Mouse (Mus musculus): Measurements from ENCODE around the gene Parvb. TPM values are rescaled to one million over a fixed set of nuclear protein-coding genes. Genes with fewer than 3 reads are reported as not detected.
A peak's percentile ranks its signal among the peaks of the same experiment; 100 is the strongest.

Gene Parvb
- total RNA-seq, 2 experiments from 2014 or later = 29.9 to 34.0 TPM

- Histone ChIP-seq H3K4me3 (no peak overlapping the region), H3K27ac (no peak overlapping the region)
- TF ChIP-seq CTCF (conservative IDR thresholded peaks at IDR 0.05) = peak; percentile 51
- no peak for DNase-seq (ENCODE audit: low spot score in 2 of 2)
Measured at GRCm38 (mm10) chr15:84224779-84225178, 7.1 kb upstream of the Parvb start.

DNA sequence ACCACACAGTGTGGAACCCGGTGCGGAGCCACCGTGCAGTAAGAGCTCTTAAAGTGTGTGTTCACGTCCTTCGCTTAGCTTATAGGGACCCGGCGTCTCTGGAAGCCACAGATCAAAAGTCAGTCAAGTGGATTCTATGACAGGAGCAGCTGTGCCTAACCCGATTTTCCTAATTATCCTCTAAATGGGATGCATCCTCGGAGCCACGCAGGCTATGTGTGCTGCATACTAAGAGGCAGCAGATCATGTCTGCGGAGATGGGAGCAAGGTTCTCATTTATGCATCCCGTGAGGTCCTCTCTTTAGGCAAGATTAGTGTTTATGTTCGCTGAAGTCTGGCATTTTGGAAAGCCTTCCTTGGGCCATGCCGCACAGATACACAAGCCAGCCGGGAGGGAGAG lies 4.9 kb upstream of the Parvb start:
- Histone ChIP-seq H3K4me3 (no peak overlapping the region), H3K27ac (no peak overlapping the region)
- no peak for TF ChIP-seq CTCF (conservative IDR thresholded peaks at IDR 0.05)
- no peak for DNase-seq (ENCODE audit: low spot score in 2 of 2)

- Histone ChIP-seq H3K4me3 (peak overlapping the region; percentile 72), H3K27ac (peak overlapping the region; percentile 97)
- no peak for TF ChIP-seq CTCF (conservative IDR thresholded peaks at IDR 0.05)
- no peak for DNase-seq (ENCODE audit: low spot score in 2 of 2)
Measured at GRCm38 (mm10) chr15:84230661-84231060, 1.2 kb upstream of the Parvb start.

DNA sequence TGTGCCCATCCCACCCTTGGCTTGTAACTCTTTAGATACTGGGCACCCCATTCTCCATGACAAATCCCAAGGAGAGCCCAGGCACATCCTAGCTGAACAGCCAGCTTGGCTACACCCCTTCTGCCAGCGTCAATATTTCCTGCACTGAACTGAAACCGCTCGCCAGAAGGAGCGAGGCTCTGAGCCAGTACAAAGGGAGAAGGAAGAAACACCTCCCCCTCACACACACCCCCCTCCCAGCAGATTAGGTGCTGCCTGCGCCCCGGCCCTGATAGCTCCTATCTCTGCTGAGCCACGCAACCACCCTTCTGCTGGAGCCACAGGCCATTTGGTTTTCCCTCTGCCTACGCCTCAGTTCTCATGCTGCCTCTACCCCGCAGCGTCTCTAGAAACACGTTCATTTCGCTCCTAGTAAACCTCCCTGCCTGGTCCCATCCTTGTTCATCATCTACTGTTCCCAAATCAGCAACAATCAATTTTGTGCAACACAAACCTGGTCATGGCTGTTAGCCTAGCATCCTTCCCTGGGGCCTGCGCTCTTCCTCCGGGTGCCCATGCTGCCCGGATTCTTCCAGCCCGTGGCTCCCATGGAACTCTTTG lies 630 bp upstream of the Parvb start:
- TF ChIP-seq CTCF (conservative IDR thresholded peaks at IDR 0.05) = no peak
- DNase-seq (ENCODE audit: low spot score in 2 of 2) = peak; percentile 70 to 87
- peak overlapping the region; percentile 72 for H3K4me3 ChIP-seq
- H3K27ac ChIP-seq = peak overlapping the region; percentile 97

- peak overlapping the region; percentile 97 for H3K27ac ChIP-seq
- H3K4me3 ChIP-seq = peak overlapping the region; percentile 72
- no peak for DNase-seq (ENCODE audit: low spot score in 2 of 2)
- no peak for TF ChIP-seq CTCF (conservative IDR thresholded peaks at IDR 0.05)
Measured at GRCm38 (mm10) chr15:84232609-84233008, 766 bp downstream of the Parvb start.

DNA sequence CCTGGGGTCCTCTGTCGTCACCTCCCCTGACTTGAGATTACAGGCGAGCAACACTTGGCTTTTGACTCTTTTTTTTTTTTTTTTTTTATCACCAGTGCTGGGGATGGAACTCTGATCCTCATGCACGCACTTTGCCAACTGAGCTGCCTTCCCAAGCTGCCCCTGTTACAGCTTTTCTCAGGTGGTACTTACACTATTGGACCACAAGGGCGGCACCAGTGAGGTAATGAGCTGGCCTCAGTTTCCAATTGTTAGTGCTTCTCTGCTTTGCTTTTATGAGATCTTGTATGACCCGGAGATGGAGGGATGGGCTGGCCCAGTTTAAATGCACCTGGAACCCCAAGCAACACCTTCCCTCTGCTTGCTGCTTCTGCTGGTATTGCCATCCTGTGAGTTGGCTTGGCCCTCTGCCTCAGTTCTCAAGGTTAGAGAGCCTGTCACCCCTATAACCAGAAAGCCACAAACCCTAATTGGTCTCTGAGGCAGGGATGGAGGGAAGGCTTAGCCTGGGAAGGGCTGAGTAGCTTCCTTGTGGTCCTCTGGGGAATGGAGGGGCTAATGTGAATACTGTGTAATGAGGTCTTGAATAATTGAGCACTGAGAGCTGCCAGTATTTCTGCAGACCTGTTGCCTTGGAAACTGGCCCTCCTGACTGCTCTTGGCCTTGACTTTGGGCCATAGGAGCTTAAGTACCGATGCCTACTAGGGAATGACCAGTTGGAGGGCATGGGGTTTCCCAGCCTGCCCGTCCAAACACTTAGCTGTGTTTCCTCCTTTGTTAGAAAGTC lies 3.1 kb downstream of the Parvb start:
- peak; percentile 60 for TF ChIP-seq CTCF (conservative IDR thresholded peaks at IDR 0.05)
- peak overlapping the region; percentile 8; the same call in 1 of the 2 replicates for H3K4me3 ChIP-seq
- peak overlapping the region; percentile 74; the same call in 1 of the 2 replicates for H3K27ac ChIP-seq
- no peak for DNase-seq (ENCODE audit: low spot score in 2 of 2)

DNA sequence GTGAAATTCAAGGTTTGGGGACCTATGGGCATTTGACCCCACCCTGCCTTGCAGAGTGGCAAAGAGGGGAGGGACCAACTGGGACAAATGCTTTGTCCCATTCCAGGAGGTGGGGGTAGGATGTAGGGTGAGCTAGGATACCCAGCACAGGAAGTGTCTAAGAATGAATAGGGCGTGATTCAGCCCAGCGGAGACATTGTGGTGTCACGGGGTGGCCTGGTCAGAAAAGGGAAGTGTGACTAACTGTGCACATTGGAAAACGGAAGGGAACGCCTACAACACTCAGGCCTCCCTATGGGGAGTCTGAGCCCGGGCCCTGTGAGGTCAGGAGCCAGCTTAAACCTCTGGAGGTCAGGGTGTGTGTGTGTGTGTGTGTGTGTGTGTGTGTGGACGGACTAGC lies 3.8 kb downstream of the Parvb start:
- peak overlapping the region; percentile 74; the same call in 1 of the 2 replicates for H3K27ac ChIP-seq

GRCm38 (mm10) chr15:84238552-84238951 lies 6.7 kb downstream of the Parvb start:
- DNase-seq (ENCODE audit: low spot score in 2 of 2) = no peak
- no peak overlapping the region for H3K4me3 ChIP-seq
- no peak for TF ChIP-seq CTCF (conservative IDR thresholded peaks at IDR 0.05)
- H3K27ac ChIP-seq = no peak overlapping the region

More for the DNA sequence above, 3.8 kb downstream of the Parvb start:
- no peak for TF ChIP-seq CTCF (conservative IDR thresholded peaks at IDR 0.05)
- H3K4me3 ChIP-seq = no peak overlapping the region
- DNase-seq (ENCODE audit: low spot score in 2 of 2) = no peak

- H3K27ac ChIP-seq = no peak overlapping the region
- DNase-seq (ENCODE audit: low spot score in 2 of 2) = no peak
- TF ChIP-seq CTCF (conservative IDR thresholded peaks at IDR 0.05) = no peak
Measured at GRCm38 (mm10) chr15:84238991-84239401, 7.2 kb downstream of the Parvb start.

GRCm38 (mm10) chr15:84241520-84241919 lies 9.7 kb downstream of the Parvb start:
- H3K4me3 ChIP-seq = no peak overlapping the region
- no peak for DNase-seq (ENCODE audit: low spot score in 2 of 2)
- H3K27ac ChIP-seq = no peak overlapping the region
- no peak for TF ChIP-seq CTCF (conservative IDR thresholded peaks at IDR 0.05)

More at GRCm38 (mm10) chr15:84238991-84239401, 7.2 kb downstream of the Parvb start:
- no peak overlapping the region for H3K4me3 ChIP-seq

DNA sequence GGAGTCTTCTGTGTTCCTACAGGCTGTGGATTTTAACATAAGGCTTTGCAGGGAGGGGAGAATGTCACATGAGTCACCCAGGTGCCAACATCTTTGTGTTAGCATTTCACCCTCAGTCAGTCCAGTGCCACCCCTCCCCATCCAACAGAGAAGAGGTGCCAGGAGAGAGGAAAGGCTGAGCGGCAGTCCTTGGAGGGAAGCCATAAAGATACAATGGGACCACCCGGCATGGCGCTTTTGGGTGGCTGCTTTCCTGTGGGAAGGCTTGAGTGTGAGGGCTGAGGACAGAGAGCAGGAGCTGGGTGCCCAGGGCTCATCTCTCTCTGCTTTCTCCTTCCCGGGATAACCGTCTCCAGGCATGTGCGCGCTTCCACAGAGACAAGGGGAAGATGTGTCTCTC lies 13.3 kb downstream of the Parvb start:
- H3K27ac ChIP-seq = peak overlapping the region; percentile 64
- DNase-seq (ENCODE audit: low spot score in 2 of 2) = no peak

GRCm38 (mm10) chr15:84246195-84246594 lies 14.4 kb downstream of the Parvb start:
- TF ChIP-seq CTCF (conservative IDR thresholded peaks at IDR 0.05) = no peak
- Histone ChIP-seq H3K27ac (no peak overlapping the region), H3K4me3 (no peak overlapping the region)
- no peak for DNase-seq (ENCODE audit: low spot score in 2 of 2)

More for the DNA sequence above, 13.3 kb downstream of the Parvb start:
- H3K4me3 ChIP-seq = no peak overlapping the region
- no peak for TF ChIP-seq CTCF (conservative IDR thresholded peaks at IDR 0.05)

DNA sequence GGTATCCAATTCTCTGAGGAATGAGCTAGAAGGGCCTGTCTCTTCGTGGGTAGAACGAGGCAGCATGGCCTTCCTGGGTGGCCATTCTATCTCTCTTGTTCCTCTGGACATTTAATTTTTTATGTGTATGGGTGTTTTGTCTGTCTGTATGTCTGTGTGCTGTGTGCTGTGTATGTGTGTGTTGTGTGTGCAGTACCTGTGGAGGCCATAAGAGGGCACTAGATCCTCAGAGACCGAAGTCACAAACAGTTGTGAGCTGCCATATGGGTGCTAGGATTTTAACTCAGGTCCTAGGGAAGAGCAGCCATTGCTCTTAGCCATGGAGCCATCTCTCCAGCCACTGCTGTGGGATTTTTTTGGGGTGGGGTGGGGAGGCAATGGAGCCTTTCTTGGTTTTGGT lies 15.5 kb downstream of the Parvb start:
- TF ChIP-seq CTCF (conservative IDR thresholded peaks at IDR 0.05) = peak; percentile 42
- Histone ChIP-seq H3K4me3 (no peak overlapping the region), H3K27ac (no peak overlapping the region)
- DNase-seq (ENCODE audit: low spot score in 2 of 2) = no peak

All from layer of hippocampus, adult 2 months (tissue).